Mouse (Mus musculus): ENCODE measurements around the gene Poll.
A peak's percentile ranks its signal among the peaks of the same experiment; 100 is the strongest.

Gene Poll

DNA sequence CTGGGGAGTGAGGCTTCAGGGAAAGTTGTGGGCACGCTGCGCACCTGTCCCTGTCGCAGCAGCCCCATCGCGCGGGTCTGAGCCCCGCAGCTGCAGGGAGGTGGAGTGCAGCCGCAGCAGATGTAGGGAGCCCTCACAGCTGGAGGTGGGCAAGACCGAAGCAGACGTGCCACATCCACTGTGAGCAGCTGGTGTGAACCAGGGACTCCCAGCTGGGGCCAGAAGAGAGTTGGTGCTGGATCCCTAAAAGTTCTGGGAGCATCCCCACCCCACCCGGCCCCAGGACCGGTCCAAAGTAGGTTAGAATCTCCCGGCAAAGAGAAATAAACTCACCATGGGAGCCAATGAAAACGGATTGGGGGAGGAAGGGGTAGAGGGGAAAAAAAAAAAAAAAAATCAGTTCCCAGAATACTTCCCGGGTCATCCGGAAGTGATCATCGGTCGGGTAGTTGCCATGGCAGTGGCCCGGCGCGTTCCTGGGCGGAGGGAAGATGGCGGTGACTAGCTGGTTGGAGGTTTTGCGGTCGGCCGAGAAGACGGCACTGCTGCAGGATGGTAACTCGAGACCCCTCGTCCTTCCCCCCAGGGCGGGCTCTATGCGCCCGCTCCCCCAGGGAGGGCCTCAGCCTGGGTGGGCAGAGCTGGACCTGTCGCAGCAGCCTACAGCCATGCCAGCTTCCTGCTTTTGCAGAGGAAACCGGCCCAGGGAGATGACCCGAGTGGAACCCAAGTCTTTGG is at the start of gene Poll, which contains the start of gene Gm17018:
Gene Poll (minus strand): TSS at position 379 of the 738 bp plus-strand sequence.
Gene Gm17018 (plus strand): TSS at position 463 of the 738 bp plus-strand sequence.
- DNase-seq = peak; percentile 86 to 90

DNA sequence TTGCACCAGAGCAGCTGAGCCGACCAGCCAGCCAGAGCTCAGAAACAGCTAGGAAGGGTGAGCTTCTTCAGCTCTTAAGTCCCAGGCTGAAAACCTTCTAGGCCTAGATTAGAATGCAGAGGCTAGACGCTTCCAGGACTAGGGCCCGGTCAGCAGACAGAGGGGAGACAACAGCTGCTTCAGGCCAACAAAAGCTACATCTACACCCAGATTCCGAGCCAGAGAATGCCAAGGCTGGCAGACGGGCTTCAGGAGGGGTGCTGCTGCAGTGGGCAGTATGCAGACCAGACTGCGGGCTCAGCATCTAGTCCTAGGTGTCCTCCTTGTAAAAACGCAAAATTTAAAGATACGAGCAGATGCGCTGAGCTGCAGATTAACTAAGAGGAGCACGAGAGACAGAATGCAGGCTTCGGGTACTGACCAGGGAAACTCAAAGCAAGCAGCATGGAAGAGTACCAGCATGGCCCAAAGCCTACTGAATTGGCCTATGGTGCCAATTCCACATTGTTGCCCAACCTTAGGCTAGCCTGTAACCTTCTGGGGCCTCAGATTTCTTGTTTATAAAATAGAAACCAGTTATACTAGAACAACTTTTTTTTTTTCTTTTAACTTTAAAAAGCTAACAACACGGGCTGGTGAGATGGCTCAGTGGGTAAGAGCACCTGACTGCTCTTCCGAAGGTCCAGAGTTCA is 48.5 kb upstream of the Poll start:
- DNase-seq = no peak

DNA sequence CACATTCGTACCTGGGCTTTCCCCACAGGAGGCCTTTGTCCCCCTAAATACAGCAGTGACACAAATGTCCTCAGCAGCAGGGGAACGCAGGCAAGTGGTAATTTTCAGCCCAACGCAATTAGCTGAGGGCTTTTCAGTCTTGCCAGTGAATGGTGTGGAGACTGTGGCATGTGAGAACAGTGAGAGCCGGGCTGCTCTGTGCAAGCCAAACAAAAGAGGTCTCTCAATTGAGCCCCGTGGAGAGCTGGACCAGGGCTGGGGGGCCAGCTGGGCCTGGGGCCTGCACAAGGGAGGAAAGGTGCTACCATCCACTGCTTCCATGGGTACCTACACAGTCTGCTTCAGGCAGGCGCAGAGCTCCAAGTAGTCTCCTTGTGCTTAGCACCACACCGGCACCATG is 47.1 kb upstream of the Poll start:
- no peak for DNase-seq

DNA sequence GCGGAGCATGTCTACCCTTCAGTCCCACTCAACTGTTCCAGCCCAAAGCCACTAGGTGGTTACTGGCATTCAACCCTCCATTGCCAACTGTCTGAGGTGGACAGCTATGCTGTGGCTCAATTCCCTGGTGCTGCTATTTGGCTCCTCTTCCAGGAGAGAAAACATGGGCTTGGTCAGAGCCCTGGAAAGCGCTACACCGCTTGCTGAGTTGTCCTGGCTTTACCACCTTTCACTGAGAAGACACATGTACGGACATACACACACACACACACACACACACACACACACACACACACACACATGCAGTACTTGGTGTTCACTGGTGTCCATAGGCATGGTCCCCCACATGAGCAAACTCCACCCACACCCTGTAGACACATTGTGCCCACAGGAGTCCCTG is 46.4 kb upstream of the Poll start:
- no peak for DNase-seq

DNA sequence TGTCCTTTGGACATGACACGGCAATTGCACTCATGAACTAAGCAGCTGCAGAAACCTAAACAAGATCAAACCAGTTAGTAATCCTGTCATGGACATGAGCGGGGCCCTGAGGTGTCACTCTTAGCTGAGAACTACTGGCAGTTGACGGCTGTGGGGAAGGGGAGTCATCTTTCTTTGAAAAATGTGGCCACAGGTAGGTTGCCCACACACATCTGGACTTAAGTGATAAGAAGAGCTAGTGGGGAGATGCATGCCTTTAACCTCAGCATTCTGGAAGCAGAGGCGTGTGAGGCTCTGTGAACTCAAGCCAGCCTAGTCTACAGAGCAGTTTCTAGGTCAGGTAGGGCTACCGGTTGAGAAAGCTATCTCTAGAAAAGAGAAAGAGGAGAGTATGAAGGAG is 42.3 kb upstream of the Poll start:
- DNase-seq = no peak

DNA sequence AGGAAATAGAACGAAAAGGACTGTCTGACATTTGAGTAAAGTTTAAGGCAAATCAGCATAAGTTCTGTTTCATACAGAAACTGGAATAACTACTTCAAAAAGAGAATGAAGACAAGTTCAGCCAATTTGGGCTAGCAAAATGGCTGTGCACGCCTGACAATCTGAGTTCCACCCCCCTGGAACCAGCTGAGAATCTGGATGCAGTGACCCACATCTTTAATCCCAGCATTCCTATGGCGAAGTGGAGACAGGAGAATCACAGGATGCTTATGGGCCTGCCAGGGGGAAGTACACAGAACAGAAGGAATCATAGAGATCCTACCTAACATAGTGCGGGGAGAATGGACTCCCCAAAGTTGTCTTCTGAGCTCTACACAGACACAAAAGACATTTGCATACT is 36.8 kb upstream of the Poll start:
- DNase-seq = no peak

DNA sequence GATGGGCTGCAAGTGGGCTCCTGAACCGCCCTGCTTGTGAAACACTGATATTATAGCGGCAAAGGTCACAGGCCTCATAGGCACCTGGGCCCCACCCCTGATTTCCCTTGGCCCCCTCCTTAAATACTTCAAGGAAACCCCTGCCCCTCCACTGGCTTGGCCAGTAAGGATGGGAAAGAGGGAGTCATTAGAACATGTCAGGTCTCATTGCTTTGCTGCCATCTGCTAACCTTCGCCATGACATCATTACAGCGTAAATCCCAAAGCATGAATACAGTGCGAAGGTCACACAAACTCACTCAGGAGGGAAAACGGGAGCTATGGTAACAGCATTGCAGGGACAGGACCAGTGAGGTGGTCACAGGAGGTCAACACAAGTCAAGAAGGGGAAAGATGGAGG is 36.1 kb upstream of the Poll start:
- no peak for DNase-seq

DNA sequence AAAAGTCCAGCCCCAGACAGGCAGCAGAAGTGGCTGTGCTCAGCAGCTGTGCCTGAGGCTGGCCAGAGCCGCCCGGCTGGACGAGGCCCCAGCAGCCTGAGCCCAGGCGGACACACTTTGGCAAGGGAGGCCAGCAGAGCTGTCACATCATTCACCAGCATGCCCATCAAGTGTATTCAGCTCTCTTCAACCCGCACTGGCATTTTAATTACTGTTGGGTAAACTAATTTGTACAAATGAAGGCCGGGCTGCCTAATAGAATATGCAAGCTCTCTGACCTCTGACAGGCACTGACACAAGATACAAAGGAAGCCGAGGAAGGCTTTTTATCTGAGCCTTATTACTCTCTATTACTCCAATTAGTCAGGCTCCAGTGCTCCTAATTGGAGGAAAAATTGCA is 35.7 kb upstream of the Poll start:
- no peak for DNase-seq

DNA sequence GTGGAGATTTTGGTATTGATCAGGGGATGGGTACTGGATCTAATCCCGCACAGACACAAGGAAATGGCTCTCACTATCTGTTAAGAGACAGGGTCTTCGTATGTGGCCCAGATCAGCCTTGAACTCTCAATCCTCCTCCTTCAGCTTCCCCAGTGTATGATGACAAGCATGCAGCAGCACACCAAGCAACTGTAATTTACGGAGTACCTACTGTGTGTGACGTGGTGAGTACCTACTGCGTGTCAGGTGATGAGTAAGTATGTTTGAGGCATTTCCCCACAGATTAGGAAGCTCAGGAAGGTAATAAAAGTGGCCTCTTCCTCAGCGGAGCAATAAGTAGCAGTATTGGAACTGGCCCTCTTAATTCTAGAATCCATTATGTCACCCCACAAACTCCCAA is 35.1 kb upstream of the Poll start:
- DNase-seq = no peak

DNA sequence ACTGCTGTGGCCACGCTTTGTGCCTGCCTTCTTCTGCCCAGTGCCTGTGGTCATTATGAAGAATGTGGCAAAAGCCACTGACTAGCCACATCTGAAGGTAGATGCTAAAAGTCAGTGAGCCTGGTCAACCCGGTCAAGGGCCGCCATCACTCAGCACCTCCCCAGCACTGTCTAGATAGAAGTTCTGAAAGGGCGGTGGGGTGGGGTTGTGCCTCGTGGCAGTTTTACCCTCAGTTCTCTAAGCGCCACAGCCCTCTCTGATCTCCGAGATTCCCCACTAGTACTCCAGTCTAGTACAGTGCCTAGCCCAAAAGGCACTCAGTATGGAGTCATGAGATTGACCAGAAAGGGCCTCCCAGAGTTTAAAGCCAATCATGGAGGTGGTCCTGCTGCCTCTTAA is 33.7 kb upstream of the Poll start:
- DNase-seq = no peak

DNA sequence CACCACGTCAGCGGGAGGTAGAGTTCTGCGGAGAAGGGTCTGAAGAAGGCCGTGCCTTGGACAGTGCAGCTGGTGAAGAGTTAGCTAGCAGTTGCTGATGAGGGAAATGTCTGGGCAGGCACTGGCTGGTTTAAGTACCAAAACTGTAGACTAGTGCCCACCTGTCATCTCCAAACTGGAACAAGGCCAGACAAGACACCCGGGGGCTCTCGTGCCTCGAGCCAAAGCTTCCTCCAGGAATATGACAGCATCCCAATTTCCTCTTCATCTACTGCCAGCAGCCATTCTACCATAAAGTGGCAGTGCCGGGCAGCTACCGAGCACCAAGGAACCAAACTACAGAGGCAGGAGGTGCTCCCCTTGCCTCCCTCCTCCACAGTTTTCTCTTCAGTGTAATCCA is 32.6 kb upstream of the Poll start:
- DNase-seq = no peak

DNA sequence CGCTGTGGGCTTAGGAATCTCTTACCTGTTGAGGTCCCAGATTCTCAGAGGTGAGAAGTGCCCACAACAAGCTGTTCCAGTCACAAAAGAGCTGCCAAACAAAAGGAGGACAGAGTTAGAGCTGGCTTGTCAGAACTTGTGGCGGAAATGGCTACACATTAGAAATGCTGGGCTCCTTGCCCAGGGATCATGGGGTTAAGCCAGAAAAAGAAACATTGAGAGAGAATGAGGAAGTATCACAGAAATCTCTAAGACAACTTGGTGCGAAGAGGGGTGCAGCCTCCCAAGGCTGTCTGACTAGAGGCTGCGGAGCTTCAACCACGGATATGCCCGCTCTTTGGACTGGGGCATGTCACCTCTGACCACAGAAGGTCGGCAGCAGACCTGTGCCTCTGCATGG is 31.4 kb upstream of the Poll start:
- peak; percentile 77 to 80 for DNase-seq

DNA sequence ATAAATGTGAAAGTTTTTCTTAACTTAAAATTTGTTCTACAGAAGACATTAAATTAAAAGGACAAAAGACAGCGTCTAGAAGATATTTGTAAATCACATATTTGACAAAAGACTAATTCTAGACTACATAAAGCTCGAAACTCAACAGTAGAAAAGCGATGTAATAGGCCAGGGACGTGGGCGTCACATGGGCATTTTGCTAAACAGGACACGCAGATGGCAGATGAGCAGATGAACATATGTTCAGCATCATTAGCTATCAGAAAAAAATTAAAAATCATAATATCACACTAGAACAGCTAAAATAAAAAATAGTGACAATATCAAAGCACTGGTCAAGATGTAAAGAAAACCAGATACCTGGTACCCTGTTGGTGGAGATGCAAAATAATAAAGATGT is 29.4 kb upstream of the Poll start:
- no peak for DNase-seq

DNA sequence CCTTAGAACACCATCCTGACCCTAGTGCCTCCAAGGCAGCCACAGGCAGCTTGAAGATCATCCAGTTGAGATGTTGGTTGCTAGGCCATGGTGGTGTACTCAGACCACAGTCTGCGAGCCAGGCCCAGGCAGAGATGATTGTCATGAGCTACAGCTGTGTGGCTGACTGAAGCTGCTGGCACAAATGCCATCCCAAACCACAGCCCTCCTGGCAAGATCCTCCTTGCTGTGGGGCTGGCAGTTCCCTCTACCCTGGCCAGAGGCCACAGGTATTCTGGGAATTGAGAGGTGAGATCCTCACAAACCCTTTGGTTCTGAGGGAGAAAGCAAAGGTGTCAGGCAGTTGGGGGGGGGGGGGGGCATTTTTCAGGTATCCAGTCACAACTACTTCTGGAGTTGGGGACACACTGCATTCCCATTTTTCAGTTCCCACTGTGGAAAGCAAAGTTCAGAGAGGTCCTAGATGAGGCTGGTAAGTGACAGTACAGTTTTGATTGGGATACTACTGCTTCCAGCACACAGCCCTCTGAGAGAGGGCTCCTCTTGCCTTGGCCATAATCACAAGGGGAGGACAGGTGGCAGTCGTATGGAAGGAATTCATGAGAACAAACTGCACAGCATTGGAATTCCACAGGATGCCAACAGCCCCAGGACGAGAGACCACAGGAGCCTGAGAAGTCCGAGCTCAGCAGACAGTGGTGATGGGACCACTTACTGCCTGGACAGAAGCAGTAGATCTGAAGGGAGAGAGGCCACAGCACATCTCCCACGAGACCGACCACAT is 27.4 kb upstream of the Poll start:
- no peak for DNase-seq

DNA sequence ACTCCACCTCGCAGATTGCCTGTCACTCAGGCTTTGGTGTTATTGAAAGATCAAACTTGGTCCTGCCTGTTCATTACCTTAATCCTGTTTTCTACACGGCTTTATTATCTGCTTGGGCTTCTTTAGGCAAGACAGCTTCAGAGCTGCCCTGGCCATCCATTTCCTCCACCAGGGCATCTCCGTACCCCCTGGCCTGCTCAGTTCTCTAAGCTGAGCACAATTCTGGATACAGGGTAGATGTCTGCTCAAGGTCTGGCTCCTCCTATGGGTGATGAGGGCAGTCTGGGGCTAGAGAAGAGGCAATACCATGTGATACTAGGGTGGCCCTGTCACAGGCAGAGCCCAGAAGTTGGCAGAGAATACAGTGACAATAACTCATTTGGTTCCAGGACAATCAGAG is 26.5 kb upstream of the Poll start:
- DNase-seq = no peak

DNA sequence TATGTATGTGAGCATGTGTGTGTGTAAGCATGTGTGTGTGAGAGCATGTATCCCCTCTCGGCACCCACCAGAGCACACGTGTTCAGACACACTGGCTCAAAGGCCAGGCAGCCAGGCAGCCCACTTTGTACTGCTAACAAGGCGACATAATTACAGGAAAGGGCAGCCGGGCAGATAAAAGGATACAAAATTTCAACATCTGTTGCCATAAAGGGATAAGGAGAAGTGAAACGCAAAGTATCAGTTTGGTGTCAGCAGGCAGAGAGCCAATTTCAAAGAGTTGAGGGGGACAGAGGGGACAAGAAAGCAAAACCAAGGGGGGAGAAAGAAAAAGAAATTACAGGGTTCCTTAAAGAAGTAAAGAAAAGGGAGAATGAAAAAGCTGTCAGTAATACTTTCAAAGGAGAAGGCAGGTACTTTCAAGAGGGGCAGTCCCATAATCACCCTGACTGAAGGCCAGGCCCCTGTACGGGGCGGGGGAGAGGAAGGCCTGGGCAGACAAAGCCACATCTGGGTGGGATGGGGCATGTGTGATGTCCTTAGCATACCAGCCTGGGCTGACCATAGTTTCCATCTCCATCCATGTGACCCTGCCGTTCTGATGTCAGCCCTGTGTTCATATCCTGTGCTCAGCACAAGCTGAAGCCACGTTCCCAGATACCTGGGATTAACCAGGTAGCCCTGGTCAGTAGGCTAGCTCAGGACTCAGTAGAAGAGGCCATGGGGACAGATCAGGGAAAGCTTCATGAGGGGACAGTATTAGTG is 24.7 kb upstream of the Poll start:
- no peak for DNase-seq

DNA sequence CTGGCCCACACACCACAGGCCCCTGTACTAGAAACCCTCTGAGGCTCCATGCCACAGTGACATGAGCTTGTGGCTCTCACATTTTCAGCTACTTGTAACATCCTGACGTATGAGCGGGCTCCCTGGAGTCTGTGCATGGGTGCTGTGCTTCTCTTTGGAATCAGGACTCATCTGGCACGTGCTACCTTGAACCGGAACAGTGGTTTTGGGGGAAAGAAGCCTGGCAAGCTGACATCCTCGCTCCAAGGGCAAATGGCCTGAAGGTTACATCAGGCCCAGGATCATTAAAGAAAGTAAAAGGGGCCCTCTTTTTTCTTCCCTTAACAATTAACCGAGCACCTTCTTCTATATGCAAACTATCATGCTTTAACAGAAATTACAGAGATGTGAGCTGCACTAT is 22.8 kb upstream of the Poll start:
- no peak for DNase-seq

DNA sequence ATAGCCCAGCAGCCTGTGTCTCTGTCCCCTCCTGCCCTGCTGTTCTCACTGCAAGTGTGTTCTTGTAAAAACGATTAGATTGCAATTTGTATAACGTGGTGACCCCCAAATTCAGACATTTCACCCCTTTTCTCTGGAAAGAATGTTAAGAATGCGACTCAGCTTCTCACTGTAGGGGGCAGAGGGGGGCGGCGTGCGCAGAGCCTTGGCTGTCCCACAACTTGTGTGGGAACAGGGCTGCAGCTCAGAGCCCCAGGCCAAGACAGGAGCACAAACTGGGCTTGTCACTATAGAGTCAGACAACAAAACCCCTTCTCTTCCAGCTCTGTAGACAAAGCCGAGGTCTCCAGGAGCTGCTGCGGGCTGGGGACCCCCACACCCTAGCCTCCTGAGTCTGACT is 21.8 kb upstream of the Poll start:
- DNase-seq = no peak

DNA sequence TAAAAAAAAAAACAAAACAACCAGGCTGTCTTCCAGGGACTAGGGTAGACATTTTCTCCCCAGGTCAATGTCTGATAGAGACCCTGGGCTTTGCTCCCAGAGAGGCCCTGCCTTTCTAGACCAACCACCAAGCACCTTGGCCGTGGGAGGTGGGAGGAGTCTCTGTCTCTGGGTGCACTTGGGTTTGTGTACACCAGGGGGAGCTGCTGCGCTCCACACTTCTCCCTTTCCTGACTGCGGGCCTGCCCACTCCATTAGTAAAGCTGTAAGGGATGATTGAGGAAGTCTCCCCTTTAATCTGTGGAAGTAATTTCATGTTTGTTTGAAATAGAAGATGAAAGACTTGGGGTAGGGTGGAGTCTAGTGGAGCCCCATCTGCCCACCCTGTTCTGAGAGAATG is 20.9 kb upstream of the Poll start:
- peak in 1 of 2 experiments; percentile 48 for DNase-seq

DNA sequence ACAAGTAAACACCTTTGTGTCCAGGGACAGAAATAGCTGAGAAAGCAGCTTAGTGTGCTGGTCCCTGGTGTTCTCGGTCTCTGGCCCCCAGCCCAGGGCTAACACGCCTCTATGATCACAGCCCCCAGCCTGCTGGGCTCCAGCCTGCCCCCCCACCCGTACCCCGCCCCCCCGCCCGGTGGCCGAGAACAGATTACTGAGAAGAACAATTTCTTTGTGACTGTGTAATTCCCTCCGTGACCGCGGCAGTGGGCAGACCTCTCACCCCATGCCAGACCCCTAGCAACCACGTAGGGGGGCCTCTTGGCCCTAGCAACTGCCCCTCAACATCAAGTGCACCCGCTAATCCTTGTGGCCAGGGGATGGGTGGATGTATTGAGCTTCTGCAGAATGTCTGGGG is 19.9 kb upstream of the Poll start:
- no peak for DNase-seq

DNA sequence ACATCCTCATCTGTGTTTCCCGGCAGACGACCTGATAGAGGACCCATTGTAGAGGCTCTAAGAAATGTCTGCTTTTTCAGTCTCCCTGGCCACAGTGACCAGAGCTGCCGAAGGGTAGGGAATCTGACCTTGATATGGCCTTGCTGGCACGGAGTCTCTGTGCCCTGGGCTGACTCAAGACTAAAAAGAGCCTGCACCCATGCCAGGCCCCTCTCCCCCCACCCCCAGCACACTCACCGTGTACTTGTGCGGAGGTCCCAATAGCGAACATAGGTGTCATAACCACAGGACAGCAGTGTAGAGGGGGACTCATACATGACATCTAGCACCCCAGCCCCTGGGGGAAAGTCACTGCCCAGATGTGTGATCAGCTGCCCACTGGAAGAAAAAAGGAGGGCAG is 19.1 kb upstream of the Poll start:
- DNase-seq = no peak

DNA sequence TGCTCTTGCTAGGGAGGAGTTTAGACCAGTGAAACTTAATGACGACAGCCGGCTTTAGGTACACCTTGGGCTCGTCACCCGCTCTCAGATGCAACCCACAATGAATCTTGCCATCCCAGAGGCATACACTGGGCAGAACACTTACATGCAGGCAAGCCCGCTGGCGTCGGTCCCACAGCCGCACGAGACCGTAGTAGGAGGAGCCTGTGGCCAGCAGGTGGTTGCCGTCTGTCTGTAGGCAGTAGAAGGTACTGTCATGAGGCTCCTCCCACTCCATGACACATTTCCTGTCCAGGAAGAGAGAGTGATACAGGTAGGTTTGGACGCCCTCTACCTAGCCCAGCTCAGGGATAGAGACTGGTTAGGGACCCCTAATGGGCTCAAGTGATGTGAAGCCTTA is 18.6 kb upstream of the Poll start:
- no peak for DNase-seq

DNA sequence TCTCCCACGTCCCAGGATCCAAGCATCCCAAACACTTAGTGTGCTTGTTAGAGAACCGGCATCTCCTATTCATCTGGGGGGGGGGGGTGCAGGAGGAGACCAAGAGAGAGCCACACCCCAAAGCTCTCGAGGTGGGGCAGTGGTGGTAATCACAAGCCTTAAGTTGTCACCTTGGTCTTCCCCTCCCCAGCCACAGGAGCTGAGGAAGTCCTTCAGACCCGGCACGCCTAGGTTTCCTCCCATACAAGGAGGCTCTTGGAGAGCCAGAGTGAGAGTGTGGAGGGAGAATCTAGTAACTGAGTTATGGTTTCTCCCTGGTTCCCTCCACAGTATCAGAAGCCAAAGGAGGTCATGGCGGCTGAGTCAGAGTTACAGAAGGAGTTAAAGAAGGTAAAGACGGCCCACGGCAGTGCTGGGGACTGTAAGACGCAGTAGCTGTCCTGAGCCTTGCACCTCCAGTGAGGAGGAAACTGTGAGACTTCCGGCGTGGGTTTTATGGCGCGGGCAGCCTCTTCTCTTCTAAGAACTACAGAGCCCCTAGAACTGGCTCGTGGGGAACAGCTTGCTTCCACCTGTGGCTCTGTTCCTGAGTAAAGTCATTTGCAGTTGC is 16.9 kb upstream of the Poll start:
- no peak for DNase-seq
